Mouse (Mus musculus): Measurements from ENCODE around the gene B4galt5.

- TF ChIP-seq CTCF (IDR thresholded peaks at IDR 0.05; ENCODE audit: low read depth) (no peak), EP300 (IDR thresholded peaks at IDR 0.05; ENCODE audit: low read depth) (peak; percentile 78)
These were observed 11.4 kb downstream of the B4galt5 start for GRCm38 (mm10) chr2:167337580-167337979.
